ENCODE assay signal across 15 mouse cellular contexts in genomic region chr15:80362509-80363172, GRCm38 (mm10).
DNase-seq lines count a peak whose midpoint lies in the region; ATAC-seq lines count a peak whose summit lies in the region.
"Had no signal": no experiment of that assay in that cellular context is flagged by ENCODE, and none has a peak within 500 bp of the region (broad histone marks: within the 10 kb centered on the region; RNA-seq: fewer than 3 reads in every experiment).

No protein-coding gene starts in this region.

- H3K4me1 ChIP-seq in embryonic facial prominence, embryonic 14.5 days (ENCODE audit: control insufficient read depth, insufficient read depth, low read length) = no peaks in the 10 kb centered on the region
- peaks cover 28% of the 10 kb centered on the region for H3K4me1 ChIP-seq in embryonic facial prominence, embryonic 10.5 days
- peaks cover 25% of the 10 kb centered on the region for H3K4me1 ChIP-seq in forebrain, embryonic 15.5 days
- H3K4me1 ChIP-seq: lung, embryonic 15.5 days had no signal

- DNase-seq in embryonic facial prominence, embryonic 14.5 days (ENCODE audit: low spot score) = peak; percentile 50
- no peak for DNase-seq in embryonic facial prominence, embryonic 10.5 days (ENCODE audit: low spot score)
- DNase-seq in MN1 (ENCODE audit: low spot score) = peak; percentile 53
- DNase-seq in cerebellum, adult 8-10 months = peak; percentile 70
- no peak for DNase-seq in yolk sac, embryonic 10.5 days (ENCODE audit: low spot score)
- DNase-seq in frontal cortex, postnatal 36 days (ENCODE audit: low spot score in 2 of 2) = no peak
- DNase-seq: adrenal gland, adult 8-10 months; gastrocnemius, postnatal 25 days; kidney, adult 18-20 months; kidney, postnatal 4 days; thymus, postnatal 36 days had no signal

- H3K9ac ChIP-seq in embryonic facial prominence, embryonic 14.5 days (ENCODE audit: low read depth, low read length) = no peak overlapping the region
- H3K9ac ChIP-seq in forebrain, embryonic 15.5 days (replicated peaks) = no peak overlapping the region
- H3K9ac ChIP-seq: lung, embryonic 15.5 days had no signal

- H3K9me3 ChIP-seq in embryonic facial prominence, embryonic 14.5 days (ENCODE audit: control insufficient read depth, low read length) = no peaks in the 10 kb centered on the region
- H3K9me3 ChIP-seq in embryonic facial prominence, embryonic 10.5 days = no peaks in the 10 kb centered on the region
- no peaks in the 10 kb centered on the region for H3K9me3 ChIP-seq in forebrain, embryonic 15.5 days
- H3K9me3 ChIP-seq: lung, embryonic 15.5 days had no signal

- no peak overlapping the region for H3K4me2 ChIP-seq in embryonic facial prominence, embryonic 14.5 days (ENCODE audit: low read depth, low read length)
- H3K4me2 ChIP-seq in forebrain, embryonic 15.5 days (replicated peaks) = no peak overlapping the region
- H3K4me2 ChIP-seq: lung, embryonic 15.5 days had no signal

- no peak overlapping the region for H3K27ac ChIP-seq in embryonic facial prominence, embryonic 14.5 days (replicated peaks; ENCODE audit: low read depth, low read length)
- H3K27ac ChIP-seq in embryonic facial prominence, embryonic 10.5 days (replicated peaks) = no peak overlapping the region
- H3K27ac ChIP-seq in forebrain, embryonic 15.5 days (replicated peaks) = peak overlapping the region; percentile 51; the same call in 1 of the 2 replicates
- H3K27ac ChIP-seq: left cerebral cortex, adult 2 months; lung, embryonic 15.5 days had no signal

- ATAC-seq in embryonic facial prominence, embryonic 14.5 days (ENCODE audit: low read depth) = no peak
- peak; percentile 83 for ATAC-seq in forebrain, embryonic 15.5 days (replicated peaks)
- no peak for ATAC-seq in megakaryocyte progenitor cell, adult 5-6 weeks (replicated peaks; ENCODE audit: poor library complexity)

- peaks cover 3% of the 10 kb centered on the region; the same call in 1 of the 2 replicates for H3K27me3 ChIP-seq in embryonic facial prominence, embryonic 14.5 days (replicated peaks; ENCODE audit: control insufficient read depth, insufficient read depth, low read length)
- 0 out of 2 replicates have a peak, but pooled peaks cover 21% of the 10 kb centered on the region for H3K27me3 ChIP-seq in embryonic facial prominence, embryonic 10.5 days (replicated peaks; ENCODE audit: low read depth, poor library complexity, severe bottlenecking)
- H3K27me3 ChIP-seq in forebrain, embryonic 15.5 days = no peaks in the 10 kb centered on the region

- H3K4me3 ChIP-seq in embryonic facial prominence, embryonic 14.5 days (ENCODE audit: low read depth, low read length) = no peak overlapping the region
- no peak overlapping the region for H3K4me3 ChIP-seq in embryonic facial prominence, embryonic 10.5 days
- H3K4me3 ChIP-seq in forebrain, embryonic 15.5 days = no peak overlapping the region
- H3K4me3 ChIP-seq: left cerebral cortex, adult 2 months; lung, embryonic 15.5 days had no signal

- H3K36me3 ChIP-seq in embryonic facial prominence, embryonic 14.5 days (ENCODE audit: control insufficient read depth, insufficient read depth, low read length) = no peaks in the 10 kb centered on the region
- H3K36me3 ChIP-seq in embryonic facial prominence, embryonic 10.5 days (replicated peaks) = no peaks in the 10 kb centered on the region
- no peaks in the 10 kb centered on the region for H3K36me3 ChIP-seq in forebrain, embryonic 15.5 days
- H3K36me3 ChIP-seq: lung, embryonic 15.5 days had no signal

- WGBS in embryonic facial prominence, embryonic 14.5 days = 67% methylated on average over 8 of the region's 8 CpGs
- 59% methylated on average over 8 of the region's 8 CpGs for WGBS in embryonic facial prominence, embryonic 10.5 days
- WGBS in forebrain, embryonic 15.5 days = 26% methylated on average over 8 of the region's 8 CpGs

Comparison
In these comparisons a context has a peak if more than half of its experiments do, and no peak if none do; other contexts are left out.
1. DNase-seq: peak in embryonic facial prominence, embryonic 14.5 days (single experiment), MN1 (single experiment) and cerebellum, adult 8-10 months (single experiment); none in embryonic facial prominence, embryonic 10.5 days (single experiment), yolk sac, embryonic 10.5 days (single experiment) and frontal cortex, postnatal 36 days (0 of 2).